Comparison of ENCODE assay signal across 13 mouse cellular contexts in the genomic region with DNA sequence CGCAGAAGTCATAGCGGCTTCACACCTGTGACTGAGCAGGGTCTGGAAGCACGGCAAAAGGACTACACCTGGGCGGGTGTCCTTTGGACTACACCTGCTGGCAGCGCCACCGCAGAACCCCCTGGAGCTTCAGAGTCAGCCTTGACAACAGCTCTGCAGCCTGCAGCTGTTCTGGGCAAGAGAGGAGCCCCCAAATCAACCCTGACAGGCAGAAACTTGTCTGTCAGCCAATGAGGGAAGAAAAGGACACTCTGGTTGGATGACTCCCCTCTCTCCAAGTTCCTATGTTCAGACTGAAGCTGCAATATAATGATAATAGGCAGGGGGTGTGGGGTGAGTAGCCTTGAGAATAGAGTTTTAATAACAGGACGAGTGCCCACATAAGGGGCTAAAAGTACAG. TPM values are rescaled to one million over a fixed set of nuclear protein-coding genes. Genes with fewer than 3 reads are reported as not detected.
DNase-seq lines count a peak whose midpoint lies in the region; ATAC-seq and TF ChIP-seq lines count a peak whose summit lies in the region.
"Had no signal": no experiment of that assay in that cellular context is flagged by ENCODE, and none has a peak within 500 bp of the region (broad histone marks: within the 10 kb centered on the region; RNA-seq: fewer than 3 reads in every experiment).

No protein-coding gene starts in this region.

- H3K27ac ChIP-seq in heart, embryonic 10.5 days, result peak overlapping the region; percentile 53; the same call in 1 of the 2 replicates
- H3K27ac ChIP-seq in heart, embryonic 11.5 days (ENCODE audit: low read depth, low read length), result no peak overlapping the region
- 0 out of 2 replicates have a peak overlapping the region, but pooled peaks have one; percentile 44 for H3K27ac ChIP-seq in lung, postnatal 0 days (ENCODE audit: low read length)
- peak overlapping the region; percentile 60; the same call in 1 of the 2 replicates for H3K27ac ChIP-seq in limb, embryonic 12.5 days
- peak overlapping the region; percentile 65 for H3K27ac ChIP-seq in stomach, embryonic 16.5 days (ENCODE audit: low read length)
- H3K27ac ChIP-seq: liver, embryonic 15.5 days; neural tube, embryonic 12.5 days had no signal

- peaks cover 18% of the 10 kb centered on the region; the same call in 1 of the 2 replicates for H3K4me1 ChIP-seq in heart, embryonic 10.5 days
- peaks cover 17% of the 10 kb centered on the region for H3K4me1 ChIP-seq in heart, embryonic 11.5 days (ENCODE audit: control insufficient read depth, insufficient read depth, low read length)
- peaks cover 7% of the 10 kb centered on the region; the same call in 1 of the 2 replicates for H3K4me1 ChIP-seq in lung, postnatal 0 days (ENCODE audit: insufficient read depth, low read depth, low read length)
- H3K4me1 ChIP-seq in limb, embryonic 12.5 days (replicated peaks), result peaks cover 30% of the 10 kb centered on the region
- H3K4me1 ChIP-seq in stomach, embryonic 16.5 days (ENCODE audit: control insufficient read depth, insufficient read depth, low read length), result 0 out of 2 replicates have a peak, but pooled peaks cover 3% of the 10 kb centered on the region
- H3K4me1 ChIP-seq: liver, embryonic 15.5 days had no signal

- no peak overlapping the region for H3K4me2 ChIP-seq in heart, embryonic 11.5 days
- no peak overlapping the region for H3K4me2 ChIP-seq in lung, postnatal 0 days (replicated peaks; ENCODE audit: low read depth, low read length)
- H3K4me2 ChIP-seq in limb, embryonic 12.5 days, result no peak overlapping the region
- no peak overlapping the region for H3K4me2 ChIP-seq in stomach, embryonic 16.5 days (ENCODE audit: low read depth, low read length)
- H3K4me2 ChIP-seq: liver, embryonic 15.5 days; neural tube, embryonic 12.5 days had no signal

- H3K36me3 ChIP-seq in heart, embryonic 10.5 days, result peaks cover 81% of the 10 kb centered on the region
- peaks cover 34% of the 10 kb centered on the region for H3K36me3 ChIP-seq in heart, embryonic 11.5 days (ENCODE audit: control insufficient read depth, insufficient read depth, low read length)
- peaks cover 35% of the 10 kb centered on the region; the same call in 1 of the 2 replicates for H3K36me3 ChIP-seq in lung, postnatal 0 days (ENCODE audit: insufficient read depth, low read length)
- H3K36me3 ChIP-seq in limb, embryonic 12.5 days, result peaks cover 82% of the 10 kb centered on the region
- no peaks in the 10 kb centered on the region for H3K36me3 ChIP-seq in stomach, embryonic 16.5 days (ENCODE audit: control insufficient read depth, insufficient read depth, low read length)
- H3K36me3 ChIP-seq: neural tube, embryonic 12.5 days had no signal

- ATAC-seq in heart, embryonic 11.5 days (replicated peaks; ENCODE audit: insufficient number of reproducible peaks, low FRiP score, low TSS enrichment), result no peak
- no peak for ATAC-seq in lung, postnatal 0 days
- no peak for ATAC-seq in limb, embryonic 12.5 days (ENCODE audit: insufficient number of reproducible peaks, insufficient read depth, low FRiP score, low TSS enrichment, low read depth)
- no peak for ATAC-seq in stomach, embryonic 16.5 days (ENCODE audit: insufficient read depth, low FRiP score)

- no peak for DNase-seq in heart, embryonic 10.5 days (ENCODE audit: low spot score)
- DNase-seq in lung, postnatal 0 days (ENCODE audit: low spot score), result no peak
- no peak for DNase-seq in lung, postnatal 25 days (ENCODE audit: low spot score)
- no peak for DNase-seq in ovary, postnatal 36 days (ENCODE audit: low spot score)
- no peak for DNase-seq in yolk sac, embryonic 10.5 days (ENCODE audit: low spot score)
- DNase-seq: cerebellum, adult 11-12 months; kidney, adult 2 months had no signal

- no peak overlapping the region for H3K4me3 ChIP-seq in heart, embryonic 10.5 days
- no peak overlapping the region for H3K4me3 ChIP-seq in heart, embryonic 11.5 days (ENCODE audit: low read depth, low read length)
- H3K4me3 ChIP-seq in lung, postnatal 0 days (ENCODE audit: low read depth, low read length), result no peak overlapping the region
- no peak overlapping the region for H3K4me3 ChIP-seq in limb, embryonic 12.5 days (replicated peaks)
- H3K4me3 ChIP-seq in stomach, embryonic 16.5 days (replicated peaks; ENCODE audit: low read length), result no peak overlapping the region
- H3K4me3 ChIP-seq: erythroblast, embryonic 14.5 days; liver, embryonic 15.5 days; neural tube, embryonic 12.5 days had no signal

- 66% methylated on average over 7 of the region's 7 CpGs for WGBS in heart, embryonic 10.5 days
- WGBS in heart, embryonic 11.5 days (ENCODE audit: insufficient replicate concordance), result 76% methylated on average over 7 of the region's 7 CpGs
- WGBS in lung, postnatal 0 days, result 55% methylated on average over 7 of the region's 7 CpGs
- WGBS in limb, embryonic 12.5 days, result 65% methylated on average over 7 of the region's 7 CpGs
- 68% methylated on average over 7 of the region's 7 CpGs for WGBS in stomach, embryonic 16.5 days

- no peaks in the 10 kb centered on the region for H3K27me3 ChIP-seq in heart, embryonic 10.5 days (ENCODE audit: insufficient read depth, poor library complexity, severe bottlenecking)
- no peaks in the 10 kb centered on the region for H3K27me3 ChIP-seq in heart, embryonic 11.5 days (ENCODE audit: control insufficient read depth, insufficient read depth, low read length)
- no peaks in the 10 kb centered on the region for H3K27me3 ChIP-seq in lung, postnatal 0 days (replicated peaks; ENCODE audit: insufficient read depth, low read length)
- no peaks in the 10 kb centered on the region for H3K27me3 ChIP-seq in limb, embryonic 12.5 days
- H3K27me3 ChIP-seq in stomach, embryonic 16.5 days (ENCODE audit: control insufficient read depth, insufficient read depth, low read length), result no peaks in the 10 kb centered on the region
- H3K27me3 ChIP-seq: liver, embryonic 15.5 days; neural tube, embryonic 12.5 days had no signal

- no peak for TF ChIP-seq EP300 in lung, postnatal 0 days (IDR thresholded peaks at IDR 0.05)

- H3K9me3 ChIP-seq in heart, embryonic 10.5 days, result no peaks in the 10 kb centered on the region
- H3K9me3 ChIP-seq in heart, embryonic 11.5 days (replicated peaks; ENCODE audit: control insufficient read depth, low read length), result no peaks in the 10 kb centered on the region
- no peaks in the 10 kb centered on the region for H3K9me3 ChIP-seq in lung, postnatal 0 days (ENCODE audit: low read length)
- H3K9me3 ChIP-seq in limb, embryonic 12.5 days, result no peaks in the 10 kb centered on the region
- no peaks in the 10 kb centered on the region for H3K9me3 ChIP-seq in stomach, embryonic 16.5 days (replicated peaks; ENCODE audit: control insufficient read depth, low read length)
- H3K9me3 ChIP-seq: liver, embryonic 15.5 days; neural tube, embryonic 12.5 days had no signal

- no peak for TF ChIP-seq CTCF in lung, postnatal 0 days (IDR thresholded peaks at IDR 0.05)

- no peak overlapping the region for H3K9ac ChIP-seq in heart, embryonic 11.5 days (ENCODE audit: low read depth, low read length)
- no peak overlapping the region for H3K9ac ChIP-seq in lung, postnatal 0 days (replicated peaks; ENCODE audit: low read depth)
- H3K9ac ChIP-seq in limb, embryonic 12.5 days (replicated peaks), result no peak overlapping the region
- no peak overlapping the region for H3K9ac ChIP-seq in stomach, embryonic 16.5 days (ENCODE audit: low read length)
- H3K9ac ChIP-seq: liver, embryonic 15.5 days; neural tube, embryonic 12.5 days had no signal

RNA-seq across cellular contexts. Expression of gene Dgki, which starts 36.4 kb away (rescaled TPM):
- polyA plus RNA-seq in heart, embryonic 10.5 days (2016; fragmentation: Nextera tagmentation; extraction: Ambion mirVana), result 0.68 and 0.85 TPM in 2 replicates
- 1.0 and 1.1 TPM in 2 replicates for polyA plus RNA-seq in heart, embryonic 11.5 days (2014; fragmentation: Nextera tagmentation; extraction: Ambion mirVana)
- polyA plus RNA-seq in lung, postnatal 0 days (2015; fragmentation: Nextera tagmentation; extraction: Ambion mirVana), result 0.33 and 0.45 TPM in 2 replicates
- polyA plus RNA-seq in limb, embryonic 12.5 days (2016; fragmentation: Nextera tagmentation; extraction: Ambion mirVana), result 1.0 TPM in 2 replicates
- 0.82 and 0.94 TPM in 2 replicates for polyA plus RNA-seq in stomach, embryonic 16.5 days (2015; fragmentation: Nextera tagmentation; extraction: Ambion mirVana)
- polyA plus RNA-seq: erythroblast, embryonic 14.5 days had no signal
